In genomic region chr12:55466088-55466701, GRCm38 (mm10) we compare ENCODE assay signal across 9 mouse cellular contexts. TPM values are rescaled to one million over a fixed set of nuclear protein-coding genes. Genes with fewer than 3 reads are reported as not detected.
A peak's percentile ranks its signal among the peaks of the same experiment; 100 is the strongest.
DNase-seq lines count a peak whose midpoint lies in the region; ATAC-seq lines count a peak whose summit lies in the region.
"Had no signal": no experiment of that assay in that cellular context is flagged by ENCODE, and none has a peak within 500 bp of the region (broad histone marks: within the 10 kb centered on the region; RNA-seq: fewer than 3 reads in every experiment).

No protein-coding gene starts in this region.

- H3K4me1 ChIP-seq in forebrain, embryonic 13.5 days: peaks cover 38% of the 10 kb centered on the region
- peaks cover 45% of the 10 kb centered on the region for H3K4me1 ChIP-seq in forebrain, embryonic 12.5 days
- H3K4me1 ChIP-seq in midbrain, embryonic 10.5 days: peaks cover 67% of the 10 kb centered on the region
- H3K4me1 ChIP-seq in midbrain, embryonic 11.5 days (ENCODE audit: control insufficient read depth, insufficient read depth, low read length): peaks cover 23% of the 10 kb centered on the region

- H3K9ac ChIP-seq in forebrain, embryonic 13.5 days: 0 out of 2 replicates have a peak overlapping the region, but pooled peaks have one; percentile 30
- no peak overlapping the region for H3K9ac ChIP-seq in forebrain, embryonic 12.5 days
- H3K9ac ChIP-seq in midbrain, embryonic 11.5 days (ENCODE audit: low read length): no peak overlapping the region
- H3K9ac ChIP-seq: midbrain, embryonic 12.5 days had no signal

- DNase-seq in midbrain, embryonic 10.5 days (ENCODE audit: low spot score): no peak
- no peak for DNase-seq in midbrain, embryonic 11.5 days (ENCODE audit: low spot score, missing footprints)
- DNase-seq in cerebellum, adult 9-10 months: peak; percentile 65
- DNase-seq in kidney, postnatal 25 days: peak; percentile 23 to 59
- peak; percentile 83 to 90 for DNase-seq in thymus, postnatal 10 days (ENCODE audit: low spot score in 2 of 2)
- DNase-seq in layer of hippocampus, postnatal 10 days (ENCODE audit: low spot score in 2 of 2): no peak

- no peaks in the 10 kb centered on the region for H3K36me3 ChIP-seq in forebrain, embryonic 13.5 days (ENCODE audit: poor library complexity, severe bottlenecking)
- no peaks in the 10 kb centered on the region for H3K36me3 ChIP-seq in forebrain, embryonic 12.5 days (replicated peaks)
- no peaks in the 10 kb centered on the region for H3K36me3 ChIP-seq in midbrain, embryonic 10.5 days
- no peaks in the 10 kb centered on the region for H3K36me3 ChIP-seq in midbrain, embryonic 11.5 days (ENCODE audit: control insufficient read depth, insufficient read depth, low read length)
- H3K36me3 ChIP-seq: midbrain, embryonic 12.5 days had no signal

- H3K9me3 ChIP-seq in forebrain, embryonic 13.5 days (replicated peaks): no peaks in the 10 kb centered on the region
- no peaks in the 10 kb centered on the region for H3K9me3 ChIP-seq in forebrain, embryonic 12.5 days
- no peaks in the 10 kb centered on the region for H3K9me3 ChIP-seq in midbrain, embryonic 10.5 days (replicated peaks)
- no peaks in the 10 kb centered on the region for H3K9me3 ChIP-seq in midbrain, embryonic 11.5 days (ENCODE audit: control insufficient read depth, low read length)
- H3K9me3 ChIP-seq: midbrain, embryonic 12.5 days had no signal

- 52% methylated on average over 7 of the region's 7 CpGs for WGBS in forebrain, embryonic 13.5 days
- 56% methylated on average over 7 of the region's 7 CpGs for WGBS in forebrain, embryonic 12.5 days
- 61% methylated on average over 7 of the region's 7 CpGs for WGBS in midbrain, embryonic 10.5 days
- 49% methylated on average over 7 of the region's 7 CpGs for WGBS in midbrain, embryonic 11.5 days

- H3K4me3 ChIP-seq in forebrain, embryonic 13.5 days: no peak overlapping the region
- H3K4me3 ChIP-seq in forebrain, embryonic 12.5 days (replicated peaks): no peak overlapping the region
- no peak overlapping the region for H3K4me3 ChIP-seq in midbrain, embryonic 10.5 days
- no peak overlapping the region for H3K4me3 ChIP-seq in midbrain, embryonic 11.5 days (ENCODE audit: low read depth, low read length)
- H3K4me3 ChIP-seq: midbrain, embryonic 12.5 days had no signal

- H3K4me2 ChIP-seq in forebrain, embryonic 13.5 days: no peak overlapping the region
- H3K4me2 ChIP-seq in forebrain, embryonic 12.5 days: no peak overlapping the region
- H3K4me2 ChIP-seq in midbrain, embryonic 11.5 days: no peak overlapping the region
- H3K4me2 ChIP-seq: midbrain, embryonic 12.5 days had no signal

- no peak overlapping the region for H3K27ac ChIP-seq in forebrain, embryonic 13.5 days
- no peak overlapping the region for H3K27ac ChIP-seq in forebrain, embryonic 12.5 days
- peak overlapping the region; percentile 39; the same call in 1 of the 2 replicates for H3K27ac ChIP-seq in midbrain, embryonic 10.5 days (replicated peaks)
- H3K27ac ChIP-seq in midbrain, embryonic 11.5 days (ENCODE audit: low read depth, low read length): no peak overlapping the region; the same call in 1 of the 2 replicates
- H3K27ac ChIP-seq: midbrain, embryonic 12.5 days had no signal

- no peak for ATAC-seq in forebrain, embryonic 13.5 days
- no peak for ATAC-seq in forebrain, embryonic 12.5 days (ENCODE audit: low FRiP score)
- ATAC-seq in midbrain, embryonic 11.5 days (ENCODE audit: low FRiP score): no peak

- no peaks in the 10 kb centered on the region for H3K27me3 ChIP-seq in forebrain, embryonic 13.5 days
- H3K27me3 ChIP-seq in forebrain, embryonic 12.5 days: peaks cover 5% of the 10 kb centered on the region; the same call in 1 of the 2 replicates
- H3K27me3 ChIP-seq in midbrain, embryonic 10.5 days (ENCODE audit: low read depth, poor library complexity, severe bottlenecking): peaks cover 40% of the 10 kb centered on the region
- no peaks in the 10 kb centered on the region for H3K27me3 ChIP-seq in midbrain, embryonic 11.5 days (ENCODE audit: control insufficient read depth, insufficient read depth, low read length)

RNA-seq across cellular contexts. Expression of gene Nfkbia, which starts 26.3 kb away (rescaled TPM):
- polyA plus RNA-seq in forebrain, embryonic 13.5 days (2015; fragmentation: Nextera tagmentation; extraction: Ambion mirVana): 46.4 and 47.0 TPM in 2 replicates
- 36.4 and 39.6 TPM in 2 replicates for polyA plus RNA-seq in forebrain, embryonic 12.5 days (2016; fragmentation: Nextera tagmentation; extraction: Ambion mirVana)
- 39.0 and 43.8 TPM in 2 replicates for polyA plus RNA-seq in midbrain, embryonic 10.5 days (2016; fragmentation: Nextera tagmentation; extraction: Ambion mirVana)
- 43.1 and 45.0 TPM in 2 replicates for polyA plus RNA-seq in midbrain, embryonic 11.5 days (2014; fragmentation: Nextera tagmentation; extraction: Ambion mirVana)
- total RNA-seq in layer of hippocampus, postnatal 10 days (2021): 10 to 100 TPM; 34.0 to 43.0 TPM

Comparison
In these comparisons a context has a peak if more than half of its experiments do, and no peak if none do; other contexts are left out.
1. DNase-seq: peak in cerebellum, adult 9-10 months (single experiment), kidney, postnatal 25 days (2 of 2) and thymus, postnatal 10 days (2 of 2); none in midbrain, embryonic 10.5 days (single experiment), midbrain, embryonic 11.5 days (single experiment) and layer of hippocampus, postnatal 10 days (0 of 2).